Mouse (Mus musculus): ENCODE measurements at regions not wholly inside any gene's neighbourhood (a gene's known extent, or its start where the extent isn't known, plus 50 kb on each side); places are given as distances from the start of the nearest gene placed in this dataset.
"Not testable (repeated sequence)": the region's sequence is repeated elsewhere in the genome, so short reads cannot be mapped to it uniquely, and the experiment has no call there.

DNA sequence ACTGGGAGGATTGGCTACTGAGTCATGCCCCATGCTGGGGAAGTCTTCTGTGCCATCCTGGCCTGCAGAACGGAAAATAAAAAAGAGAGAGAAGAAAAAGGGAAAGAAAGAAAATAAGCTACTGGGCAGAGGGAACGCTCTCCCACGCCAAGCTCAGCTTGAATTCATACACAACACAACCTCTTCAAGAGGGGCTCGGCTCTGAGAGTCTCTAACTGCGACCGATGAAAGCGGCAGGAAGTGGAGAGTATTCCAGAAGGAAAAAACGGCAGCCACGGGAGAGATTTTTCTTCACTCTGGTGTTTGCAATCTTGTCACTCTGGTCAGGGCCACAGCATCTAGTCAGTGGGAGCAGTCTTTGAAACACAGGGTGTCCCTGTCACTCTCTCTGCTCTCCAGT lies 358.6 kb downstream of the Sox9 start:
- no peak for DNase-seq

DNA sequence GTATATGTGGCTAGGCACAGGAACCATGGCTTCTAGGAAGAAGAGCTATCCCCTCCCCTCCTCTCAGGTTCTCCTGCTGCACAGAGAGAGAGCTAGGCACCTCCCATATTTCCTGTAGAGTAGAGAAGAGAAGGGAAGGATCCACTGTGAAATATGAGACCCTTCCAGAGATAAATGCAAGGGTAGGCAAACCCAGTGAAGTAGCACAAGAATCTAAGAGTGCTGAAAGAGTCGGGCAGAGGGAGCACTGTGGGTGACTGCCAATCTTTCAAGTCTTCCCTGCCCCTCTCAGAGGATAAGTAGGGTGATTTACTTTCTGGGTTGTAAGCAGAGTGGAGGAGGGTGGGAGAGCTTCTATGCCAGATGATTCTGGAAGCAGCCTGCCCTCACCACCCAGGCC lies 360.8 kb downstream of the Sox9 start:
- DNase-seq, result no peak

DNA sequence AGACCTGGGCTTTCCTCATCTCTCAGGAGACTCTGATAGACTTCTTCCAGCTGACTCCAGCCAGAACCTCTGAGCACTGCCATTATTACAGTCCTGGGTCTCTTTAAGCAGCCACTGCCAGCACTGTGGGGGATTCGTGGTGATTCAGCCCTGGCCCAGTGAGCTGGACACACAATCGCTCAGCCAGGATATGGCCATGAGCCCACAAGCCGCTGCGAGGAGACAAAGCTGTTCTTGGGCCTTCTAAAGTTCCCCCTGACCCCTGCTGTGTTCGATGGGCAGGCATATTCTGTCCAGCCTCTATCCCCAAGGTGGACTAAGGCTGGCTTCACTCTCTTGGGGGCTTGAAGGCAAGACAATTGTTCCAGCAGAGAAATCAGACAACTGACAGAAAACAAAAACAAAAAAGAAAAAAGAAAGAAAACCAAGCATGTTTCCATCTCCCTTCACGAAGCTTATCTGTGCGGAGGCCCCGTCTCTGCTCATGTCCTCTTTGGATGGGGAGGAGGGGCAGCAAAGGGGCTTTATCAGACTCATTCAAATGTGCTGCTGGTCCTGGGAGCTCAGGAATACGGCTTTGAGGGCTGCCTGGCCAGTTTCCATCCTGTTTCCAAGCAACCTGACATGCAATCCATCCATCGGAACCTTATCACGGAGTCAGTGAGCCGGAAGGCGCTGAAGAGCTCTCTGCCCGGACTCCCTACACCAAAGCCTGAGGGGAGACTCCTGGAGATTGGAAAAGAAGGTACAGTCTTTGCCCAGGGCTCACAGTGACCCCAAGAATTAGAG lies 362.0 kb downstream of the Sox9 start:
- peak; percentile 76 for DNase-seq

DNA sequence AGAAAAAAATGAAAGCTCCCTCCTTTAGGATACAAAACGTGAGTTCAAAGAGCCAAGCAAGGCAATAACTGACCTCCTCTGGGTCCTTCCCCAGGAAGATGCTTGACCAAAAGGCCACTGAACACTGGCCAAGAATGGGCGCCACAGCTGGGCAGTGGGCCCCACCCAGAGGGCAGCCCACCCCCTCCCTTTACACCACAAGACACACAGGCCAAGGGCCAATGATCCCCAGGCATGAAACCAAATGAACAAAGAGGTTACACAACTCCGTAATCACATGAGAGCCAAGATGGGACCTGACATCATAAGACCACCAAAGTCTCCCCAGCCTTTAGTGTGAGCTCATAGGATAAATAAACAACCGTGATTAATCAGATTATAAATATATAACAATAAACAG lies 363.7 kb downstream of the Sox9 start:
- no peak for DNase-seq

DNA sequence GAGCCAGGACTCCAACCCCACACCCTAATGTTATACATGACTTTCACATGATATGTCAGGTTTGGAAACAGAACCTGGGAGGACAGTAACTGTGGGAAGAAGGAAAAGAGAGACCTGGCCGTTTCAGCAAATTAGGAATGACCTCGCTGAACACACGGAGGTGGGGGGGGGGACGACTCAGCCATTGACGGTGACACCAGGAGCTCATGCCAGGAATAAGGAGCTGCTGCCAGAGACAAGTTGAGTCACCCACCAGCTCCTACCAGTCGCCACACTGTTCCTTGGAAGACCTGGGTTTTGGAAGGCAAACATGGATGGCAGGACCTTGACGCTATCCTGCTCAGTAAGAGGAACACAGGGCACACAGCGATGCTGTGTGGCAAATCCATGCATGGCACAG lies 364.7 kb downstream of the Sox9 start:
- no peak for DNase-seq

DNA sequence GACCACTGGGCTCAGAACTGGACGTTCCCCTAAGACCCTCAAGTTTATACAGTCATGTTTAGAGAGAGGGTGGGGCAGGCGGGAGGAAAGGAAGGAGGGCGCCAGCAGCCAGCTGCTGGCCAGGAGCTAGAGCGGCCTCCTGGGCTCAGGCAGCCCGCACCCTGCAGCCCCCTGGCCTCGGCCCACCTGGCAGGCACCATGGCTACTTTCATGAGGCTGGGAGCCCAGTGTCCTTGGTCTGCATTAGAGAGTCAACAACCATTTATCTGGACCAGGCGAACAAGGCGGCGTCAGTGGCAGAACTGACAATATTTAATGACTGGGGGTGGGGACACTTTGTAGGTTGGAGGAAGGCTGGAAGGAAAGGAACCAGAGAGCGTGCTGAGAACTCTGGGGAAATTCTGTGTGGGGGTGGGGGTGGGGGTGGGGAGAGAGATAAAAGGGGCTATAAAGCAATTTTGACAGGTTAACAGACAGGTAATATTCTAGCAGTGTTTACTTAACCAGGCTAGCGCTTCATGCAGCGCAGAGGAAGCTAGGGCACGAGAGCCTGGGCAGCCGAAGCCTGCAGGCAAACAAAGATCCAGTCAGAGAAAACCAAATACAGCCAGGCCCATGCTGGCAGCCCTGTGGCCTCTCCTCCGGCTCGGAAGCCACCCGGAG lies 365.6 kb downstream of the Sox9 start:
- DNase-seq, result peak; percentile 24

DNA sequence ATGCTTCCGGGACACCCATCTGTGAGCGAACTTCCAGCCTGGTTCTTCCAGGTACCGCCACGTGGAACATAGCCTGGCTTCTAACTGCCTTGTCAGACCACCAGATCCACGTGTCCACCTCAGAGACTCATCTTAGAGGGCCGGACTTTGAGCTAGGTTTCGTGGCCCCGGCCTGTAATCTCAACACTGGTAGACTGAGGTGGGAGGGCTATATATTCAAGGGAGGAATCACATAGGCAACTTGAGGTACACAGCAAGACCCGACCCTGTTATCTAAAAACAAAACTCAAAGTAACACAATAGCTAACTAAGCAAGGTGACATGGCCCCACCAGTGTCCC lies 366.1 kb downstream of the Sox9 start:
- no peak for DNase-seq

DNA sequence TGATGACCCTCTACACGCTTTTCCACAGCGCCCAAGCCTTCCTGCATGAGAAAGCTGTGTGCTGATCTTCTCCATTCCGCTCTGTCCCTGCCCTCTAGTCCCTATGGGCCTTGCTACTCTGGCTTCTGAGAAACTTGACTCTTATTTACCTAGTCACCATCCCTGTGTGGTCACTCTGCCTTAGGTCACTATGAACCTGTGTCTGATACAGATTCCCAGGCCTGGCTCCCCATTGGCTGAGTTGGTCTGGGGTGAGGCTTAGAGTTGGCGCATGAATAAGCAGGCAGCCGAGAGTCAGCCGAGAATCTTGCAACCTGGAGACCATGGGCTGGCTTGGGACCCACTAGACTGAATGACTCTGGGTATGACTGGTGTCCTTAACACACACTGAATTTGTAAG lies 373.5 kb downstream of the Sox9 start:
- DNase-seq, result no peak

DNA sequence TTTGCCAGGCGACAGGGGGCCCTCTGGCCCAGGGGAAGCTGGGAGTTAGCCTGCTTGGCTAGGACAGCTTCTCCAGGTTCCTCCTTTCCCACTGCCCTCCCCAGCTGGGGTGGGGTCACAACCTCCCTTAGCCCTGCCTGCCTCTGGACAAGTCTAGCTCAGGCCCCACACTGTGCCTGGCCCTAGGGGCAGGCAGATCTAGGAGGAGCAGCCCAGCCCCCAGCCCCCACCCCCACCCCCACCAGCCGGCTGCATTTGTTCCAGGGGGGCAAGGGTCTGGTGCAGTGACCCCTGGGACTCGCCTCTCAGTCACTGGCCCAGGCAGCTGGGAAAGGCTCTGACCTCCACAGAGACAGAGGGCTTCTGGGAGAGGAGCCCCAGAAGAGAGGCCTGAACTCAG lies 381.9 kb downstream of the Sox9 start:
- no peak for DNase-seq

DNA sequence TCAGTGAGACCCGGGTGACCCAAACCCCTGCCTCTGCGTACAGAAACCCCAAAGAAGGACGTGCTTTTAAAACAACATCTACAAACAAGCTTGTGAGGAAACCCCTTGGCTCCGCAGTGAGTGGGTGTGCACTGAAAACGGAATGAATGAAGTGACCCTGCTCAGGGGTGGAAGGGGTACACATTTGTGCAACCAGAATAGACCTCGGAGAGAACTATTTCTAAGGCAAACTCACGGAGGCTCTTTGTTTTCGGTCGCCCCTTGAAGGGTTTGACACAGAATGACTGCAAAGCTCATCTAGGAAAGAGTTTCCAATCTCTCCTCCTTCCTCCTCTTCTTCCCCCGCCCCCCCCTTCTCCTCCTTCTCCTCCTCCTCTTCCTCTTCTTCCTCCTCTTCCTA lies 382.5 kb downstream of the Sox9 start:
- DNase-seq, result no peak

DNA sequence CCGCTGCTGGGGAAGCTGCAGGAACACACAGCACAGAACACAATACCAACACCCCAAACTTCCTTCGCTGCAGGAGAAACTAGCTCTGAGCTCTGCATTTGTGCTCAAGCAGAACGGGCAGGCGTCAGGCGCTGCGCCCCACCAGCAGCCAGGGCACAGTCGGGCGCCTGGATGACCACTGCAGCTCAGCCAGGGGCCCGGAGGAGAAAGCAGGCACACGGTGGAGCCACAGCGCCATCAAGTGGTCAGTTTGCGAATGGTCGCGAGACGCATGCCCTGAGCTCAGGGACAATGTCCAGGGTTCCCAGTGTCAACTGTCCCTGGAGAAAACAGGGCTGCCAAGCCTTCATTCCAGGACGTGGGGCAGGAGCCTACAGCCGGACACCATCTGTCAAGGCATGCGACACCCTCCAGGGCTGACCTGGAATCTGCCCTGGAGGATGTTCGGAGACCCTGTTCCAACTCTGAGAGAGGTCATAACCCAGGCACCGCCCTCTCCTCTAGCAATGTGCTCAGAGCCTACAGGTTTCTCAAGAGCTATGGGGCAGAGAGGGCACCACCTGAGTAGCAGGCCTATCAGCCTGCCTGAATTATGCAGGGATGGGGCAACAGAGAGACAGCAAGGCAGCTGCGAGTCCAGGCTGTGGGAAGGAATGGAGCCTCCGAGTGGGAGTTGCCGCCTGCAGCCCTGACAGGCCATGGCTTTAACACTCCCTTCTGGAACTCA lies 383.2 kb downstream of the Sox9 start:
- peak; percentile 83 for DNase-seq

DNA sequence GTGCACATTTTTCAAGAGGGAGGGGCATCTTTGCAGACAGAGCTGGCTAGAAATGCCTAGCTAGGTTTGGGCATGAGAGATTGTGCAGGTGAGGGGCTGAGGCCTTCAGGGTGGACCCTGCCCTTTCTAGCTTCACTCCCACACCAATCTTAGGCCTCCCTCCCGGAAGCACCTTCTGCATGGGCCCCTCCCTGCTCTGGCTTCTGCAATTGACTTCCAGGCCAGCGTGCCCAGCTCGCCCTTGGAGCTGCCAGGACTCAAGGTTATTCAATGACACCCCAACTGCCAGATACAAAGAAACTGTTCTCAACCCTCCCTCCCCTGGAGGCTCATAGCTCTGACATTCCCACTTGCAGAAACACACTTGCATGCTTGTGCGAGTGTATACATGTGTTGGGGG lies 384.5 kb downstream of the Sox9 start:
- no peak for DNase-seq

DNA sequence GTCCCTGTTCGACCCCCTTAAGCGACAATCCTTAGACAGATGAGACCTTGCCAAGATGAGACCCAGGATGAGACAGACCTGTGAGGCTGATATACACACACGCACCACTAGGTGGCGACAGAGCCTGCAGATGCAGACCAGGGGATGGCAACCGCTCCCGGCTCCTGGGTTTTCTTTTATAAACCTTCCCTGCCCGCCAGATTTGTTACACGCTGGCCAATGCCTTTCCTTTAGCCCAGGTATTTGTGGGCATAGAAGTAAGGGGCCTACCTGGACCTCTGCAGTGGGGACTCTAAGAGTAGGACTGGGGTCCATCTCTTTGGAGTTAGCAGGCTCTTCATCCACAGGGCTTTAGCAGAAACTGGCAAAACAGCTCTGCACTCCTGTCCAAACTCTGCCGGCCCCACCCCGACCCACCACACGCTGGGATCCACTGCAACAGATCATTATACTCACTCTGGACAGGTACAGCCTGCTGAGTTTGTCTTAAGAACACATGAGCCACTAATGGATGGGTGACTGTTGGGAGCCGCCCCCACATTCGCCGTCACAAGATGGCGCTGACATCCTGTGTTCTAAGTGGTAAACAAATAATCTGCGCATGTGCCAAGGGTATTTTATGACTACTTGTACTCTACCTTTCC lies 390.6 kb downstream of the Sox9 start:
- peak; percentile 81 for DNase-seq

DNA sequence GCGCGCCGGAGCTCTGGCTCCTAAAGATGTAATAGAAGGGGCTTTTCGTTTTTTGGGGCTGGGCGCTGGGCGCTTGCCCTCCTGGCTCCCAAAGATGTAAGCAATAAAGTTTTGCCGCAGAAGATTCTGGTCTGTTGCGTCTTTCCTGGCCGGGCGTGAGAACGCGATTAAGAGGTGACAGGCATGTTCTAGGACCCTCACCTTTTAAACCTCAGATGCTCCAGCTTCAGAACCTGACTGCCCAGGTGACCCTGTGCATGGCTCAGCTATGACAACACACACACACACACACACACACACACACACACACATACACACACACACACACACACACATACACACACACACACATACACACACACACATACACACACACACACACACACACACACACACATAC lies 391.3 kb downstream of the Sox9 start:
- DNase-seq, result not testable (repeated sequence)

DNA sequence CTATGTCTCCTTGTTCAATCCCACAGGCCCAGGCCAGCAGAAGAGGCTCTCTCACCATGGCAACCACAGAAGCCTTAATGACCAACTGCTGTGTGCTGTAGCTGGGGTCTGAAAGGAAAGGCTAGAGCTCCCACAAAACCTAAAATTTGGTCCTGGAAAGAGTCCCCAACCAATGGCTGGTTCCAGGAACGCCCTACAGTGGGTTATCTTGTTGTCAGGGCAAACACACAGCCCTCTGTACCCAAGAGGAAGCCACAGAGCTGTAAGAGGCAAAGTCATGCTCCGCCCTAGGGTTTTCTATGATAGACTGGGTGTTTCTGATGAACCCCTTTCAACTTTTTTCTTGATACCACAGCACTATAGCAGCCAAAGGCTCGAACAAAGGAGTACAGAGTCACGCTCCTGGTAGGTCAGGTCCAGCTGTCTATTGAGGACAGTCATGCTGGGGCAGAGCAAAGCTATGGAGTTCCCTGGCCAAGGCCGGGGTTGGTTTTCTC lies 392.0 kb downstream of the Sox9 start:
- DNase-seq, result no peak

DNA sequence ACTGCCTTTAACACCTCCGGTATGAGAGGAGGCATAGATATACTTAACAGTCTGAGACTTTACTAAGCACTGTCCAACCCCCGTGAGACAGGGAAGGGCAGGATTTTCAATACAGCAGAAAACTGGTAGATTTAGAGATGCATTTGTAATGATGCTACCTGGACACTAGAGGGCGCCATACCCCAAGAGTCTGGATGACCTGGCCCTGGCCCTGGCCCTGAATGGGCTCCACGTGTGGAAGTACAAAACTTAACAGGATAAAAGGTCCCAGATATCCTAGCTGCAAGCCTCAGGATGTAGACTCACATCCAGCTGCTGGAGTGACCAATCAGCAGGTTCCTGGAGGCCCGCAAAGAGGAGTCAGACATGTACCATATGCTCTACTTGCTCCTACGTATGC lies 393.3 kb downstream of the Sox9 start:
- DNase-seq, result peak; percentile 43

DNA sequence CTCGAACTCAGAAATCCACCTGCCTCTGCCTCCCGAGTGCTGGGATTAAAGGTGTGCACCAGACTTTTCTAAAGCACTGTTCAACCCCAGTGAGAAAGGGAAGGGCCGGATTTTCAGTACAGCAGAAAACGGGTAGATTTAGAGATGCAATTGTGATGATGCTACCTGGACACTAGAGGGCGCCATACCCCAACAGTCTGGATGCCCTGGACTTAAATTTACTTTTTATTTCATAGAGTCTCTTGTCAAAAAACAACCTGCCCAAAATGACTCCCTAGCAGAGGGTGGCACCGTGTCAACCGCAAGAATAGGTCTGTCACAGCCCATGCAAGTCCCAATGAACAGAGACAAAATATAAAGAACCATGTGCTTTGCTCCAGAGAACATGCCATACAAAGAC lies 394.2 kb downstream of the Sox9 start:
- DNase-seq, result peak; percentile 53

DNA sequence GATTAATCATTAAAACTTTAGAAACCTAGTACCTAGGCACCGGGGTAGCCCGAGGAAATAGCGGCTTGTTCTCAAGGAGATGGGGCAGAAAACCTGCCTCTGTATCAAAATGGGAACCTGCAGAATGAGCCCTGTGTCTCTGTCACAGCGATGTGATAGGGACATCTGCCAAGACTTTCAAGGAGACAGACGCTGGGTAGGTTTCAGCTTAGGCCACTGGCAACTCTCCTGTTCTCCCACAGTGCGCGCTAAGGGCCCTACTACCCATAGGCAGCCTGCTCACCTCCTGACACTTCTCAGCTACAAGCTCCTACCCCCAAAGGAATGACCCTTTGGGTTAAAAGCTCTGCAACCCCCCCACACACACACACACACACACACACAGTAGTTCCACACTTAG lies 396.4 kb downstream of the Sox9 start:
- no peak for DNase-seq

DNA sequence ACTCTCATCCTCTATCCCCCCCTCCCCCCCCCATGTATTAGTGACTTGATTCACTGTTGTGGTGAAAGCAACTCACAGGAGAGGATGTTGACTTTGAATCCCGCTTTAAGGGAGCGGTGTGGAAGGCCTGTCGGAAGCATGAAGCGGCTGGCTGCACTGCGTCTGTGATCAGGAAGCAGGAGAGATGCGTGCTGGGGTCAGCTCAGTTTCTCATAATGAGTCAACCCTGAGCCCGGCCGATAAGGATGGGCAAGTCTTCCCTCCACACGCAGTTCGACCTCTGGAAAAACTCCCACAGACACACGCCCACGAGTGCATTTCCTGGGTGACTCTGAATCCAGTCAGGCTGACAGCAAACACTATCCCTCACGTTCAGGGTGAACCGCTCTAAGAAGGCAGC lies 398.0 kb downstream of the Sox9 start:
- DNase-seq, result no peak

DNA sequence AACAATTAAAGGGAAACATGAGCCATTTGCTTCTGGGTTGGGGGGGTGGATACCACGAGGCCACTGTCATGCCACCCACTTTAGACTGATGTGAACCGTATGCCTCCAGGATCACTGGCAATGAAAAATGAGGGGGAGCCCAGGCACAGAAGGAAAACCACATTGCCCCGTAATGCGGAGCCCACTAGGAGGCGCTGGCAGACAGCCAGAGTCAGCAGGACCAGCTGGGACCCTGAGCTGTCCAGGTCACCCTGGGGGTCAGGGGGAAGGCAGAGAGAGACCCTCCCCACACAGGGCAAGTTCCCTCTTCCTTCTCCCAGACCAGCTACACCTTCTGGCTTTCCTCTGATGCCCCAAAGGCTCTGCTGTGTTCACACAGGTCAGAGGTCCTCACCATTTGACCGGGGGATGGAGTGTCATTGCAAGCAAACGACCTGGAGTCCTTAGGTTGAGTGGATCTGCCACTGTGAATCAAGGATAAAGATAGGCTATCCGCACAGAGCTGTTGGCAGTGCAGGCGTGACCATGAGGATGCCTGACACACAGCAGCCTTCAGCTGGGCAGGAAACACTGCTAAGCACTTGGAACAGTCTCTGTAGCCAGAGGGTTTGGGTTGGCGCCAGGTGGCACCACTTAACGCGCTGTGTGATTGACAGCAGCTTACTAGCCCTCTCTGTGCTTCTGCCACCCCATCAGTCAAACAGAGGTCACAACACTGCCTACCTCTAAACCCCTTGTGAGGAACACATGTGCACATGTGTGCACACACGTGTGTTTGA lies 400.2 kb downstream of the Sox9 start:
- no peak for DNase-seq

DNA sequence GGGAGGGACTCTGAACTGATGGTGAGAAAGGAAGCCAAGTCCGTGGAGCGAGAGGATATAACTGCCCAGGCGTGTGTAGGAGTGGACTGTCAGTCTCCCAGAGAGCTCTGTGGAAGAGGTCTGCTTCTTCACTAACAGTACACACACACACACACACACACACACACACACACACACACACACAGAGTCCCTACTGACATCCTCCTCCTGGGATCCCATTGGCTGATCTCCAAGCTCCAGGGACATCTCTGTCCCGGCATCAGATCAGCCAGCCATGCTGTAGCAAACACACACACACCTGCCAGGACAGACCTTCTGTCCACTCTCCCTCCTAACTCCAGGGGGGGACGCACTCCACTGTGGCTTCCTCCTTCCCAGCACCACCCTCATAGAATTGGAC lies 401.5 kb downstream of the Sox9 start:
- peak; percentile 53 for DNase-seq

DNA sequence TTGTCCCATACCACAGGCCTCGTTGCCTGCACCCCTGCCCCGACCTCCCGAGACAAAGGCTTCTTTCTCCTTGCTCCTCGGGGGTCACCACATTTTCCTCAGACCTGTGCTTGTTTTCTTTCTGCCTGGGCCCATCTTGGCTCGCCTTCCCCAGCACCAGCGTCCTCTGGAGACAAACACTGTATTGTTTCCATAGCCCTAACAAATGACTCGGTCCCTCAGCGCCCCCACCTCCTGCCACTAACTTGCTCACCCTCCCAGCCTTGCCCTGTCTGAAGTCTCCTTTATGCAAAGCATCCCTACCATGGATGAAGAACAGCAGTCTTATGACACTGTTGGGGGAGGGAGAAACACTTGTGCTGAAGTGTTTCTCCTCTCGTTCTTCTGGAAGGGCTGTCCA lies 402.1 kb downstream of the Sox9 start:
- DNase-seq, result no peak

DNA sequence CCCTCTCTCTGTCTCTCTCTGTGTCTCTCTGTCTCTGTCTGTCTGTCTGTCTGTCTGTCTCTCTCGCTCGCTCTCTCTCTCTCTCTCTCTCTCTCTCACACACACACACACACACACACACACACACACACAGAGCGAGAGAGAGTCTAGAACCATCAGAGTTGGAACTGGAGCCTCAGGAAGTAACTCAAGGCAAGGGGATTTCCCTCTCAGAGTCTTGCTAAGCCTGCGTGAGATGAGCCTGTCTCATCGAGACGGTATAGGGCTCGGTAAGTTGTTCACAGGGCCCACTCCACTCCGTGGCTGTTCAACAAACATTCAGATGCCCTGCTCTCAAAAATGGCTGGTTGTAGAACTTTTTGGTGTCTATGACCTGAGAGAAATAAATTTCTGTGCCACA lies 405.4 kb downstream of the Sox9 start:
- no peak for DNase-seq
